Mouse (Mus musculus) forebrain, postnatal 0 days (tissue): Measurements from ENCODE around the gene Plcl1. TPM values are rescaled to one million over a fixed set of nuclear protein-coding genes. Genes with fewer than 3 reads are reported as not detected.
A peak's percentile ranks its signal among the peaks of the same experiment; 100 is the strongest.

ENCODE experiments used
- ATAC-seq: fragments of 200-750 bp; cut with Nextera tagmentation; 2 replicates; pipeline ENCODE4 v1.8.0; 2017; ENCODE audit warnings: mild to moderate bottlenecking, moderate library complexity
- DNase-seq: peaks from one replicate; pipeline ENCODE4 v3.0.0-alpha.2; 2015
- H3K27ac ChIP-seq: fragments of 300-500 bp; sonication (generic); 2 replicates; pipeline ENCODE4 v1.5.1; 2014; ENCODE audit warnings: low read depth, mild to moderate bottlenecking, antibody characterized with exemption, low read length, moderate library complexity, mixed read lengths
- H3K27me3 ChIP-seq: fragments of 300-500 bp; sonication (generic); 2 replicates; pipeline ENCODE4 v1.6.1; 2014; ENCODE audit warnings: mild to moderate bottlenecking, low read length, mixed read lengths; ENCODE audit not compliant: insufficient read depth
- H3K36me3 ChIP-seq: fragments of 300-500 bp; sonication (generic); 2 replicates; pipeline ENCODE4 v1.6.1; 2014; ENCODE audit warnings: mild to moderate bottlenecking, moderate library complexity; ENCODE audit not compliant: insufficient read depth
- H3K4me1 ChIP-seq: fragments of 300-500 bp; sonication (generic); 2 replicates; pipeline ENCODE4 v1.6.1; 2014; ENCODE audit warnings: antibody characterized with exemption; ENCODE audit not compliant: insufficient read depth
- H3K4me2 ChIP-seq: fragments of 300-500 bp; sonication (generic); 2 replicates; pipeline ENCODE4 v1.6.1; 2014; ENCODE audit warnings: low read depth, mild to moderate bottlenecking, moderate library complexity
- H3K4me3 ChIP-seq: fragments of 300-500 bp; sonication (generic); 2 replicates; pipeline ENCODE4 v1.5.1; 2014; ENCODE audit warnings: low read depth, low read length, mixed read lengths
- H3K9ac ChIP-seq: fragments of 300-500 bp; sonication (generic); 2 replicates; pipeline ENCODE4 v1.6.1; 2014; ENCODE audit warnings: mild to moderate bottlenecking
- H3K9me3 ChIP-seq: fragments of 300-500 bp; sonication (generic); 2 replicates; pipeline ENCODE4 v1.6.1; 2016; ENCODE audit warnings: low read length
- CTCF ChIP-seq: sonication (generic); IDR thresholded peaks from 2 replicates; pipeline ENCODE4 v1.5.1; 2016; ENCODE audit warnings: antibody characterized with exemption, control low read depth, low read depth
- WGBS: fragments of 180-500 bp; shearing (Covaris S2); extraction: QIAGEN DNeasy Blood & Tissue Kit; methylation state at CpG from one replicate; pipeline ENCODE4 v1.1.7; 2014; 5-methylcytosine and 5-hydroxymethylcytosine counted together
- polyA plus RNA-seq: library from polyadenylated mRNA; unstranded; fragments of >200 nt; fragmentation: Nextera tagmentation; extraction: Ambion mirVana; gene quantifications from 2 replicates; pipeline ENCODE4 v1.2.1, GENCODE M21; 2015
- total RNA-seq: library from RNA; depleted of rRNA; stranded (reverse); fragments of >200 nt; gene quantifications from 2 replicates; pipeline ENCODE4 v1.2.3, GENCODE M21; 2014

The Plcl1 gene
- total and polyA plus RNA-seq, 2 experiments from 2014 or later, result 3.0 to 7.7 TPM

DNA sequence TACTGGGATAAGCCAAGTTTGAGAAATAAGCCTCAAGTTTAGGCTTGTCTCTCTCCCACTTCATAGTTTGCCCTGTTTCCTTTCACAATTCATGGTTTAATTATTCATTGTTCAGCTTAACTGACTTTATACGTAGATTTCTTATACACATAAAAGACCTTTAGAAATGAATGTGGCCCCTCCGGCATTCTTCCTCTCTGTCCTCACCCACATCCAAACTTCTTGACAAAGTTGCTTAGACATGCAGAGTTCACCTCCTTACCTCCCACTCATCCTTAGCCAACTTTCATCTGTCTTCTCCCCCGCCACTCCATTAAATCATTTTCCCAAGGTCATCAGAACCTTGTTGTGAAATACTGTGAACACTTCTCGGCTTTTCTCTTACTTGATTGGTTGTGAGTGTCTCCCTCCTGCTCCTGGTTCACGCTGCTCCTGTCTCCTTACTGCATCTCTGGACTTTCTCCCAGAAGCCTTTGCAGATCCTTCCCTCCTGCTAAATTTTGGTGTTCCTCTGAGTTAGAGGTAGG, 331.1 kb downstream of the Plcl1 start:
- H3K4me3 ChIP-seq, result no peak overlapping the region
- no peak overlapping the region for H3K27ac ChIP-seq
- no peaks in the 10 kb centered on the region for H3K4me1 ChIP-seq
- ATAC-seq (no peak), DNase-seq (no peak)
- 65% methylated on average over 5 of the region's 5 CpGs for WGBS
- no peak overlapping the region for H3K9ac ChIP-seq
- no peaks in the 10 kb centered on the region for H3K27me3 ChIP-seq
- 0 out of 2 replicates have a peak, but pooled peaks cover 5% of the 10 kb centered on the region for H3K36me3 ChIP-seq
- H3K9me3 ChIP-seq, result no peaks in the 10 kb centered on the region
- no peak overlapping the region for H3K4me2 ChIP-seq
- TF ChIP-seq CTCF, result no peak

DNA sequence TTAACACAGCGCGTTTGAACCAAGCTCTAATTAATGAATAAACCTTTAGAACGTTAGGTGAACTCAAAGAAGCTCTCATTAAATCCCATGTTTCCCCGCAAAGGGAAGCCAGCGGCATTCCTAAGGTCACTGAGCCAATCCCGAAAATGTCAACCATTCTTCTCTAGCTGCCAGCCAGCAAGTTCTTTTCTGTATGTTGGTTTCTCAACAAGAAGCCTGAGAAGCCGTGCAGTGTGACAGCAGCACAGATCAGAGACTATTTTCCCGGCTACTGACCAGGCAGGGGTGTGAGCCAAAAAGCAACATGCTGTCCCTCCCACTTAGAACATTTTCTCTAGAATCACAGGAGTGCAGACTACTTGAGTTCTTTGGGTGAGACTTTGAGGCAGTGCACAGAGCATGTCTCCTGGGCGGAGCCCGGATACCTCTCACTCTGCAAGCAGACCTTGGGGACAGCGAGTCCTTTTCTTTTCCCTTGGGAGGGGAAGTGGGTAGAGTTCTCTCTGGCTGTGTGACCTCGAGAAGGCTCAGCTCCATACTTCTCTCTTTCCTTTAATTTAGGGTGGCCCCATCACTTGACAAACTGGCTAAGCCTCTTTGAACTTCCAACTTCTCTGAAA, 333.1 kb downstream of the Plcl1 start:
- Histone ChIP-seq H3K4me1 (no peaks in the 10 kb centered on the region), H3K27me3 (no peaks in the 10 kb centered on the region), H3K9ac (no peak overlapping the region), H3K4me2 (no peak overlapping the region), H3K27ac (no peak overlapping the region), H3K36me3 (0 out of 2 replicates have a peak, but pooled peaks cover 5% of the 10 kb centered on the region), H3K4me3 (no peak overlapping the region), H3K9me3 (no peaks in the 10 kb centered on the region)
- ATAC-seq (no peak), DNase-seq (no peak)
- WGBS, result 36% methylated on average over 12 of the region's 12 CpGs
- TF ChIP-seq CTCF, result no peak

DNA sequence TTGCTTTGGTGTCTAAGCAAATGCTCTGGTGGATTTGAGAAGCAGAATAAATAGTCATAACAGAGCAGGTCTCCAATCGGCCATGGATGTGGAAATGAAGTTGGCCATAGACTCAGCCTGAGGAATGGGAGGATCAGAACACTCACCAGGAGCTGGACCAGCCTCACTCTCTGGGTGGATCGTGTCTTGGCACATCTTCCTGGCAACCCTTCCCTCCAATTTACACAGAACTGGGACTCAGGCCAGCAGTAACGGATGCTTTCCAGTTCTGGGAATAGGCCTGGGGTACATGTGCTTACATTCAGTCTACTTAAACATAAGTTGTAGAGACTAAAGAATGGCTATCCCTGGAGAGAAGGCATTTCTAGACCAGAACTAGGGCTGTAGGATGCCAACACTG, 336.2 kb downstream of the Plcl1 start:
- TF ChIP-seq CTCF, result no peak
- Histone ChIP-seq H3K36me3 (no peaks in the 10 kb centered on the region), H3K9ac (no peak overlapping the region), H3K4me2 (no peak overlapping the region), H3K27me3 (no peaks in the 10 kb centered on the region), H3K27ac (no peak overlapping the region), H3K4me3 (no peak overlapping the region), H3K9me3 (no peaks in the 10 kb centered on the region), H3K4me1 (no peaks in the 10 kb centered on the region)
- WGBS, result 36% methylated on average over 3 of the region's 3 CpGs
- peak; percentile 42 for ATAC-seq
- DNase-seq, result peak; percentile 75

DNA sequence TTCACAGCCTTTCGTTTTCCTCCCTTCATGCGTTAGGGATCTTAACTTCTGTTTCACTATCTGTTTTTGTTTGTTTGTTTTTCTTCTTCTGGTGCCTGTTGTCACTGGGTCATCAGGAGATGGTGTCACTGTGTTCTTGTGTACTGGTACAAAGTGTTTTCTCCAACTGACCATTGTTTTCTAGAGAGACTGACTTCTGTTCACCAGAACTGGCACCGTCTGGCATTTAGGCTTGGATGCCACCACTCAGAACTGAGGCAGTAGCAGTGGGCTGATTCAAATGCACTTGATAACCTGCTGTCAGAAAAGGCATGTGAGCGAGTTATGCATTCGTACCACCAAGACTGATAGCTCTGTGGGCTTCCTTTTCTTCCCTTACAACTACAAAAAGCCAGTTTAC, 342.8 kb downstream of the Plcl1 start:
- WGBS, result 70% methylated on average over 5 of the region's 5 CpGs
- no peaks in the 10 kb centered on the region for H3K36me3 ChIP-seq
- no peak overlapping the region for H3K27ac ChIP-seq
- ATAC-seq, result no peak
- no peak for TF ChIP-seq CTCF
- H3K4me1 ChIP-seq, result no peaks in the 10 kb centered on the region
- H3K27me3 ChIP-seq, result no peaks in the 10 kb centered on the region
- no peak overlapping the region for H3K4me2 ChIP-seq
- no peak for DNase-seq
- no peak overlapping the region for H3K4me3 ChIP-seq
- H3K9me3 ChIP-seq, result no peaks in the 10 kb centered on the region
- no peak overlapping the region for H3K9ac ChIP-seq

DNA sequence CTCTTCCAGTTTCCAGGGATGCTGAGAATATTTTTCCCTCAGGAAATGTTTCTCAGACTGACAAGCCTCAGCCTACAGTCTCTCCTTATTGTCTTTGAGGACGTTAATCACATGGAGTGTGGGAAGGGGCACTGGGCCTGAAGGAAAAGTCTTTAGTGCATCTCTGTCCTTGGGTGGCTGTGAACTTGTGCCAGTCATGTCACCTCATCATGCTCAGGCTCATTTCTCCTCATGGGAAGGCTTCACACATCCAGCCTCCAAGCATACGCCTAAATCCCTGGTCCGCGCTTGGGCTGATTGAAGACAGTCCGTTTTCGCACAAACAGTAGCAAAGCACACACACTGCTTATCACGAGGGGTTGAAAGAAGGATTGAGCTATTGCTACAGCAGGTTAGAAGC, 344.0 kb downstream of the Plcl1 start:
- no peaks in the 10 kb centered on the region for H3K27me3 ChIP-seq
- H3K36me3 ChIP-seq, result no peaks in the 10 kb centered on the region
- H3K9me3 ChIP-seq, result no peaks in the 10 kb centered on the region
- ATAC-seq, result no peak
- no peak overlapping the region for H3K4me2 ChIP-seq
- WGBS, result 78% methylated on average over 7 of the region's 7 CpGs
- no peak overlapping the region for H3K9ac ChIP-seq
- H3K27ac ChIP-seq, result no peak overlapping the region
- no peaks in the 10 kb centered on the region for H3K4me1 ChIP-seq
- no peak overlapping the region for H3K4me3 ChIP-seq
- no peak for DNase-seq
- TF ChIP-seq CTCF, result no peak

DNA sequence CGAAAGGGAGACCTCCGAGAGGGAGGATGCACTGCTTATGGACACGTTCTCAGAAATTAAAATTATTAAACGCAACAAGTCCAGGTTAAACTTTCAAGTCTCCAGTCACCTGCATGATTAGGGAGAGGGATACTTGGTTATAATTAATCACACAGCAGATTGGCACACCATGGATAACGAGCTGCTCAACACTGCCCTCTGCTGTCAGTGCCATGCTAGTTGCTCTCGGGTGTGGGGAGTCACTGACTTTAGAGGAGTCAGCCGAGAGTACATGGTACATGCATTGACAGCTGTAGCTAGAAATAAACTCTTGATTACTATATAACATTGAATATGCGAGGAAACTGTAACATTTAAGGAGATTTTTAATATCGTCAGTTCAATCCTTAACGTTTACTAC, 350.0 kb downstream of the Plcl1 start:
- H3K4me3 ChIP-seq, result no peak overlapping the region
- H3K9ac ChIP-seq, result no peak overlapping the region
- DNase-seq (peak; percentile 49), ATAC-seq (no peak; the same call in 1 of the 2 replicates)
- H3K36me3 ChIP-seq, result no peaks in the 10 kb centered on the region
- TF ChIP-seq CTCF, result peak; percentile 71
- H3K27me3 ChIP-seq, result no peaks in the 10 kb centered on the region
- H3K9me3 ChIP-seq, result no peaks in the 10 kb centered on the region
- H3K4me1 ChIP-seq, result no peaks in the 10 kb centered on the region
- H3K27ac ChIP-seq, result no peak overlapping the region
- H3K4me2 ChIP-seq, result no peak overlapping the region
- WGBS, result 56% methylated on average over 10 of the region's 10 CpGs

DNA sequence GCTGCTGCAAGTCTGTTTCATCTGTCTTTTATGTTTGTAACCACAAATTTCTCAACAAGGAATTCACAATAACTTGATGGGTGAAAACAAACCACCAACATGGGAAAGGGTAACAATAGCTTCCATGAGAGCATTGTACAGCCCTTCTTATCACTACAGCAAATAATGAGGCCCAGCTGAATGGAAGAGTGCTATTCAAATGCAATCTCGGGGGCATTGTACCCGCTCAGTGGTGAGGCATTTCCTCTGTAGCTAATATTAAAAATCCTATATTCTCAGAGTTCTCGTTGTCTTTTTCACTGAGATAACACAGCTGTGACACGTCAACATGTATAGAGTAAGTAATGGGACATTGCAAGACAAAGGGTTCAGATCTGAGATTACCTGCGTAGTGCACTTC, 356.6 kb downstream of the Plcl1 start:
- 69% methylated on average over 5 of the region's 5 CpGs for WGBS
- H3K4me3 ChIP-seq, result no peak overlapping the region

More for the DNA sequence above, 356.6 kb downstream of the Plcl1 start:
- no peak for TF ChIP-seq CTCF
- no peaks in the 10 kb centered on the region for H3K36me3 ChIP-seq
- H3K4me2 ChIP-seq, result no peak overlapping the region
- no peaks in the 10 kb centered on the region for H3K9me3 ChIP-seq
- H3K9ac ChIP-seq, result no peak overlapping the region
- DNase-seq (no peak), ATAC-seq (no peak)
- H3K27ac ChIP-seq, result no peak overlapping the region
- H3K4me1 ChIP-seq, result no peaks in the 10 kb centered on the region
- H3K27me3 ChIP-seq, result no peaks in the 10 kb centered on the region
